Mouse (Mus musculus): ENCODE data around the gene Upb1. TPM values are rescaled to one million over a fixed set of nuclear protein-coding genes. Genes with fewer than 3 reads are reported as not detected.
A peak's percentile ranks its signal among the peaks of the same experiment; 100 is the strongest.

Upb1 gene
- total RNA-seq, 2 experiments from 2014 or later: 0.17 to 0.24 TPM

- DNase-seq: no peak
These were observed 17.8 kb downstream of the Upb1 start for GRCm38 (mm10) chr10:75418747-75419146.

DNA sequence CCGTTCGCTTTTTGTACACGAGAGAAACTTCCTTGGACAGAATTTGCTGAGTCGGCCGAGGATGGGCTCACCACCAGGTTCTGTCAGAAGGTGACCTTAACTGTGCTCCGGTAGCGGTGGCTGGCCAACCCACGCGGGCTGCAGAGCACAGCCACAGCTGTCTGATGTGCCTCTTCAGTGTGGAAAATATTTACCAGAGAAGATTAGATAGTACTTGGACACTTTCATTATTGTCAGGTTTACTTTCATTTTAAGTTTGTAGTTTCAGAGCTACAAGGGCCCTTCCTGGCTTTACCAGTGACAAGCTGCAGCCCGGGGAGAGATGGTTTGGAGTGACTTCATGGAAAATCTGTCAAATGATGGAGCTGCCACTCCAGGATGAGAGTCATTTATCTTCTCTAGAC is 23.6 kb downstream of the Upb1 start:
- intact Hi-C loops (cut with DNase I): no loop called here
- no peak for DNase-seq

More at GRCm38 (mm10) chr10:75418747-75419146, 17.8 kb downstream of the Upb1 start:
- intact Hi-C loops (cut with DNase I): no loop called here

DNA sequence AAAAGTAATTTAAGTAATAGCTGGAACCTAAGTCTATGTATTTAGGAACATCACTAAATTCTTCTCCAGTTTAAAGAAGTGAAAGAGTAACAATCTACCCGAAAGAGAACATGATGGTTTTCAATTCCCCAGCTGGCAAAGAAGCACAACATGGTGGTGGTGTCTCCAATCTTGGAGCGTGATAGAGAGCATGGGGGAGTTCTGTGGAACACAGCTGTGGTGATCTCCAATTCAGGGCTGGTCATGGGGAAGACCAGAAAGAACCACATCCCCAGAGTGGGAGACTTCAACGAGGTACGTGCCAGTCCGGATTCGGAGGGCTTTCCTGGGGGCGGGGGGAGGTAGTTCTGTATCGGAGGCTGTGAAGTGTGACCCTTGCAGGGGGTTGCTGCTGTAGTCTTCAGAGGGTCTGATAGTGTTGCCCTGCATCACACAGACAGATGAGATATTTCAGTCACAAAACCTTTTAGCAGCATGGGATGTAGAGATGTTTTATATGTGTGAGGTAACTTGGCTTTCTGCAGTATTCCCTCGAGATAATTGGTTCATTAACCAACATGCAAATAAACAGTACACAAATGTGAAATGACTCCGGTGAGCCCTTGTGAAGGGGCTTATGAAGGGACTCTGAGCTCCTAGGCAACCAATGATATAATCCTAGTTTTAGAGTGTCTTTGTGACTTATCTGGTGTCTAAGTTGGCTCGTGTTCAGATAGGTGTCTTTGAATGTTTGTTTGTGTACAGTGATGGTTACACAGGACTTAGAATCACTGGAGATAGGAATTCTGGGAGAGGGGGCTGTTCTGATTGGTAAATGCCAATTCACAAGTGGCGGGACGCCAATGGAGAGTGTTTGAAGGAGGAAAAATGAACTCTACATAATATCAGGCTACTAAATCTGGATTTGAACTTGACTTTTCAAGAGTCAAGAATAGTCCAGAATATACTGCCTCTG is 27.4 kb downstream of the Upb1 start:
- no peak for DNase-seq
- intact Hi-C loops (cut with DNase I): no loop called here

DNA sequence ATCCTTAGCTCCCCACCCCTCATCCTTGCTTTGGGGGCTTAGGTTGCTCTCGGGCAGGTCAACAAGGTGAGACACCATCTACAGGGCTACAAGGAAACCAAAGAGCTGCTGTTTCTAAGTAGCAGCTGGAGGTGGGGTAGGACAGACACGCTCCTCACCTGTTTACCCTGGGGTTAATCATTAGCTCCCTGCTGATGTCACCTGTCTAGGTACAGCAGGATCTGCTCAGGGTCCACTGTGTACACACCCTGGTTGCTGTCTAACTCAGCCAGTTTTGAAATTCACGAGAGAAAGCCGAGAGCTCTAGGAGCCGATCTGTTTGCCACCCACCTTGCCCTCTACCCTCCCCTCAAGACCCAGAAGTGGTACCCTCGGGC is 28.1 kb downstream of the Upb1 start:
- no peak for DNase-seq
- intact Hi-C loops (cut with DNase I): no loop called here

- intact Hi-C loops (cut with DNase I): no loop called here
- DNase-seq: no peak
These were observed 28.7 kb downstream of the Upb1 start for GRCm38 (mm10) chr10:75429522-75430146.

DNA sequence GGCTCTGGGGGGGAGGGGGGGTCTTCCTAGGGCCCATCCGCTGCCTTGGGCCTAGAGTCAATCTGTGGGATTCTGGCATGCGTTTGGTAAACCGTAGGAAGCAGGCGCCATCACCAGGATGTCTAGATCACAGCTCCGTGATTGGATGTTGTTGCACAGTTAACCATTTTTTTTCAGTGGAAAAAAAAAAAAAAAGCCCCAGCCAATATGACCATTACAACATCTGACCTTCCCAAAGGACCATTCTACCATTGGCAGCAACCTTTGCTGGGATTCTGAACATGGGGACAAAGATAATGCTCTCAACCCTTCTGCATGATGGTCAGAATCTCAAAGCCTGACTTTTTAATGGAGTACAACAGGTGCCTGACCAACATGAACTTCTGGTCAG is 29.2 kb downstream of the Upb1 start:
- intact Hi-C loops (cut with DNase I): no loop called here

GRCm38 (mm10) chr10:75430633-75431032 is 29.7 kb downstream of the Upb1 start:
- intact Hi-C loops (cut with DNase I): no loop called here
- DNase-seq: no peak

More for the DNA sequence above, 29.2 kb downstream of the Upb1 start:
- no peak for DNase-seq

DNA sequence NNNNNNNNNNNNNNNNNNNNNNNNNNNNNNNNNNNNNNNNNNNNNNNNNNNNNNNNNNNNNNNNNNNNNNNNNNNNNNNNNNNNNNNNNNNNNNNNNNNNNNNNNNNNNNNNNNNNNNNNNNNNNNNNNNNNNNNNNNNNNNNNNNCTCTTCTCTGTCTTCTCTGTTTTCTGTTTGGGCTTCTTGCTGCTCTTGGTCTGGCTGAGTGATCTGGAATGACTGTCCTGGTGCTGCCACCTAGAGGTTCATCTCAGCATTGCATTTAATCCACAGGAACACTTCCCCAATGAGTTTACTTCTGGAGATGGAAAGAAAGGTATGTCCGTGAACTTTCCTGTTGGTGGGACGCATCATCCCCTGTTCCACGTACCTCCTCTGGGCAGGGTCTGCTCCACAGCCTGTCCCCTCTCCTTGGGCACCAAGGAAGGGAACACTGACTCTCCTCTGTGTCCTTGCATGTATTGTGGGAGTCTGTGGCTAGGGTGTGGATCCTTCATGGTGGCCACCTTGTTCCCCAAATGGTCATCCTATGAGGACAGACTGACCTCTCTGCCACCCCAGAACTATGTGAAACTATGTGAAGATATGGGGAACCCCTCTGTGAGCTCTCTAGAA is 35.8 kb downstream of the Upb1 start:
- intact Hi-C loops (cut with DNase I): loop anchor here (1.0 to 2.0 kb wide), 5 partner anchors 44 to 254 kb away; partner anchors contain the start of gene Adora2a
- DNase-seq: peak; percentile 90 to 95

DNA sequence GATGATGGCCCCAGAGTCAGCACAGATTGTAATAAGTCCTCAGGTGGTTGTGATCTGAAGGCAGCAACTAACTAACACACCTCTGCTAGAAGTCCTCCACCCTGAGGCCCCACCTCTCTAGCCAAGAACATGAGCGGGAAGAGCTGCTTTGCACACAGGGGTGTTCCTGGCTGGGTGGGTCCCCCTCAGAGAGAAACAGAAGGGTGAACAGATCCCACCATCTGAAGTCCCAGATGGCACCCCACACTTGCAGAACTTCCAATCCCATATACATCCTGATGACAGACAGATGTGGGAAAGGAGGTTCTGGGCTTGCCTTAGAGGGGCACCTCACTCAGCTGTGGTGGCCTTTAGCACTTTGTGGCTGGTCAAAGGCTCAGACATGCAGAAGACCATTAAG is 36.4 kb downstream of the Upb1 start:
- no peak for DNase-seq
- intact Hi-C loops (cut with DNase I): loop anchor here (2.0 kb wide), 4 partner anchors 44 to 254 kb away; partner anchors contain the start of gene Adora2a

DNA sequence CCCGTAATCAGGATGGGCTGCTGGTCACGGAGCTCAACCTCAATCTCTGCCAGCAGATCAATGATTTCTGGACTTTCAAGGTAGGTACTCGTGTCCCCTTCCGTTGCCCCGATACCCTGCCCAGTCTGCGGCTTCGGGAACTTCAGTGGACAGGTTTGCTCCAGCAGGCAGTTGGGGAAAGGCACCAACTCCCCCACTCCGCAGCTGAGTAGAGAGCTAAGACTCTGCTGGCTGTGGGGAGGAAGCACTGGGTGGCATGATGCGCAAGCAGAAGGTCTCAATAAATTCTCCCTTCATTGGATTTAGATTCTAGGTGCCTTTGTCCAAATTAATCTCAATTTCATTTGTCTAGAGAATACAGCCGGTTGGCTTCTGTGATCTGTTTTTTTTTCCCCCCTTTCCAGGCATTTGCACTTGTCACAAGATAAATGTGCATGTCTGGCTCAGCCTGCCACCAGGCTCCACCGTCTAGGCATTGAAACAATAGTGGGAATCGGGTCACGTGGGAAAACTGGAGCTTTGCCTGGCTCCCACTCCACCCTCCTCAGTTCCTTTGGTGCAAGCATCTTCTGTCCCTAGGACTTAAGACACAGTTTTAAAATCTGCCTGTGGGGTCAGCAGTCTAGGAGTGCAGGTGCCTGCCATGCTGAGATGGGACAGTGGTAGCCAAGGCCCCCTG is 37.4 kb downstream of the Upb1 start:
- peak; percentile 71 to 78 for DNase-seq
- intact Hi-C loops (cut with DNase I): loop anchor here (2.0 kb wide), 1 partner anchor 49 kb away; no protein-coding TSS in a partner anchor

GRCm38 (mm10) chr10:75439211-75439811 is 38.4 kb downstream of the Upb1 start:
- intact Hi-C loops (cut with DNase I): loop anchor here (2.0 kb wide), 1 partner anchor 47 kb away; no protein-coding TSS in a partner anchor
- peak; percentile 53 to 72 for DNase-seq

DNA sequence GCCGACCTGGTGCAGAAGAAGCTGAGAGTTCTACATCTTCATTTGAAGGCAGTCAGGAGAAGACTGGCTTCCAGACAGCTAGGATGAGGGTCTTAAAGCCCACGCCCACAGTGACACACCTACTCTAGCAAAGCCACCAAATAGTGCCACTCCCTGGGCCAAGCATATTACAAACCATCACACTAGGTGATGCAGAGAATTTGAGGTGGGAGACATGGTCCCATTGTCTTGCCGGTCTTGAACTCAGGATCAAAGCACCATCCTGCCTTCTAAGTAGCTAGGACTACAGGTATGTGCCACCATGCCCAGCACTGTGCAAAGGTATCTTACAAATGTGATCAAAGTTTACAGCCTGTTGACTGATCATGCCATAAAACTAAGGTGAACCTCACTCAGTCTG is 39.8 kb downstream of the Upb1 start:
- intact Hi-C loops (cut with DNase I): no loop called here
- DNase-seq: no peak

DNA sequence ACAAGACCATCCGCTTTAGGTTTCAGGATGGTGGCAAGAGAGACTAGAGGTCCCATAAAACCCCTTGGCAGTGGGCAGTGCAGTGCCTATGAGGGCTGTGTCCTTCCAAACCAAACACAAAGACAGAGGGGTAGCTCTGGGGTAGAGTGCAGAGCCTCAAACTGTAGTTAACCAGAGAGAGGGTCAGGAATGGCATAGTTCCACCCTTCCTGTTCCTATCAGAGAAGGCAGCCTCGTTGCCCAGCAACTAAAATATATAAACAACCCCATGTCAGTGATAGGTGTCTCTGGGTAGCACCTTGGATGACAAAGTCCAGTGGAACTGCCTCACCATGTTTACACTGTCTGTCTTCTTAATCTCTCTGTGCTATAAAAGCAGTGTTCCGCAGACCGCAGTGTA is 40.9 kb downstream of the Upb1 start:
- DNase-seq: no peak
- intact Hi-C loops (cut with DNase I): no loop called here

- intact Hi-C loops (cut with DNase I): no loop called here
- DNase-seq: no peak
These were observed 42.1 kb downstream of the Upb1 start for GRCm38 (mm10) chr10:75443017-75443416.

DNA sequence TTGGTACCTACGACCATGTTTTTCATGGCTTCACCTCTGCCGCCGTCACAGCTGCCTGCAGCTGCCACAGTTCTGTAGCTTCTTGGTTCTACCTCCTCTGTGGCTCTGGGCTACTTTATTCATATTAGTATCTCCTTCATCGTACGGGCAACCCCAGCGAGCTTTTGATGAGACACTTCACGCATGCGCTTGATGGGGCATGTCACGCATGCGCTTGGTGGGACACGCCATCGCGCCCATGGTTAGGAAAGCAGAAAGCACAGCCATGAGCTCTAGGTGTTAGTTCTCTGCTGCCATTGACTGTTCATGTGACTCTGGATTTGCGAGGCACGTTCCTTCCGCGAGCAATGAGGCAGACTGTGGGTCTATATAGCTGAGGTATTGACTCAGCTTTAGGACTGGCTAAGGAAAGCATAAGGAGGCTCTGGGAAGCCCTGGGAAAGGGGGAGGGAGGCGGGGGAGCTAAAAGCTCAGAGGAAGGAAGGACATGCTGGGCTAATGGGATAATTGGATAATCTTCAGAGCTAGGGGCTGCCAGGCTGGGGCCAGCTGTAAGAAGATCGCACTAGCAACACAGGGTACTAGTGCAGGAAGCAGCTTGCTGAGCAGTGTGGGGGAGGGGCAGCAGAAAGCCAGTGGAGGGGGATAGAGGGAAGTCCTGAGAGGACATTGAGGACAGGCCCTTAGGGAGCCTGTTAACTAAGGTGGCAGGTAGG is 43.4 kb downstream of the Upb1 start:
- intact Hi-C loops (cut with DNase I): no loop called here
- peak in 1 of 2 experiments; percentile 45 for DNase-seq

DNA sequence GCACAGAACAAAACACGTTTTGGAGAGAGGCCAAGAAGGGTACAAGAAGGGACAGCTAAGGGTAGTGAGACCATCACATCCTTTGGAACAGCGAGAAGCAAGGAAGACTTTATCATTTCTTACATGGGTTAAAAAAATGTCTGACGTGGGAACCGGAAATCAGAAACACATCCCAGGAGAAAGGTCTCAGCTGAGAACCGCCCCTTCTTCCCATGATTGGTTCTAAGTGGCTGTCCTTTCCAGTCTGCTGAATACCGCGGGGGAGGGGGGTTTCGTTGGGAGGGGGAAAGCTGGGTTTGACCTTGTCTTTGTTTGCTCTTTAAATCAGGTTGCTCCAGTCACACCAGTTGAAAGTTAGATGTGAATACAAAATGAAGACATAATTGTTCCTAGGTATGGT is 44.1 kb downstream of the Upb1 start:
- no peak for DNase-seq
- intact Hi-C loops (cut with DNase I): no loop called here

GRCm38 (mm10) chr10:75446501-75447083 is 45.7 kb downstream of the Upb1 start:
- intact Hi-C loops (cut with DNase I): no loop called here
- DNase-seq: peak; percentile 35

GRCm38 (mm10) chr10:75447489-75447888 is 46.6 kb downstream of the Upb1 start:
- intact Hi-C loops (cut with DNase I): no loop called here
- DNase-seq: no peak

DNA sequence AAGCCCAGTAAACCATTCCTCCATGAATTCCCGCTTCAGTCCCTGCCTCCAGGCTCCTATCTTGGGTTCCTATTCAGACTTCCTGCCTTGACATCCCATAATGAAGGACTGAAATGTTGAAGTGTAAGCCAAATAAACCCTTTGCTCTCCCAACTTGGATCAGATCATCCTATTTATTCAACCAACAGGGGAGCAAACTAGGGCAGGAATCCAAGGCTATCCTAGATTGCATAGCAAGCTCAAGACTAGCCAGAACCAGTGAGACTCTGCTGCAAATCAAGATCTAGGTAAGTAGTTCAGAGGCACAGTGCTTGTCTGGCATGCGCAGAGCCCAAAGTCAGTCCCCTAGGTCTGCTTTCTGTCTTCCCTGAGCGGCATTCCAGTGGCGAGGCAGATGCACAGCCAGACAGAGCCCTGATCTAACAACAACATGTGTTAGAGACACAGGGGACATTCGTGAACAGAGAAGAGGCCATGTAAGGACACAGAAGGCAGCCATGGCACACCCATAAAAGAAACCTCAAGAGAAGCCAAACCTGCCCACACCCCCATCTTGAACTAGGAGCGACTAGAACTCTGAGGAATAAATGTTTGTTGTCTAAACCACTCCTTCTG is 48.0 kb downstream of the Upb1 start:
- intact Hi-C loops (cut with DNase I): no loop called here
- DNase-seq: peak; percentile 45 to 47
